Mouse (Mus musculus) frontal cortex, postnatal 14 days (tissue): ENCODE data around the gene Dlg2.

Source experiments
- DNase-seq, 2 experiments: peaks; one replicate each; pipeline ENCODE4 v3.0.0; 2022; ENCODE audit warnings: low spot score in 2 of 2

Gene Dlg2

GRCm38 (mm10) chr7:90476313-90477245 is at the start of gene Dlg2:
Dlg2 (plus strand) TSS chr7:90476672.
- DNase-seq, result peak in 1 of 2 experiments; percentile 45

- no peak for DNase-seq
These were observed 49.5 kb upstream of the Dlg2 start for GRCm38 (mm10) chr7:90427006-90427405.

DNA sequence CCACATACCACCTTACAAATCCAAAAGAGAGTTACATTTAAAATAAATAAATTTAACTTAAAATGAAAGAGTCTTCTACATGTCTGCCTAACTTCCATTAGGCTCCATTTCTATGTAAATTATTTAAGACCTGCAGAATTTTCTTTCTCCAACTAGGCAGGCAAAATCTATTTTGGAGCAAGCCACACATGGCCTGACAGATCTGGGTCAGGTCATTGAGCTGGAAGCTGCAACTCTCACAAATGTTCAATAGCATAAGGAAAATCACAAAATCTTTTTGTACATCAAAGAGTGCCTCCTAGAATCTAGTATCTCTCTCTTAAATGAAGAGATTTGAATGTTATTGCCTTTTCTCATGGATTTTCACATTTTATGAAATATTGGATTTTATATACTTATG is 44.3 kb upstream of the Dlg2 start:
- no peak for DNase-seq

DNA sequence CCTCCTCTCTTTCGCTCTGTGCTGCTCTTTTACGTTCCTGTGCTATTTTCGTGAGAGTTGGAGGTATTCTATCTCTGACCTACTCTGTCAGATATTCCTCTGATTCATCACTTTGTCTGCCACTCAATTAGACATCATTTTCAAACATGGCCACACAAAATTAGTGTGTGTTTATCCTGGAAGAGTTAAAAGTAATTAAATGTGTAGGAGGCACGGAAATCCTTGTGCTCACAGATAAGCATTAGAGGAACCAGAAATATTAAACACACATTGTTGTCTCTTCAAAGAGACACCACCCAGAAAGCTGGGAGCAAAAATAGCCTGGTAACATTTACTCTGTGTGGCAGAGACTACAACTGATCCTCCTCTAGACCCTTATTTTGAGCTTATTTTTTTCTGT is 36.4 kb upstream of the Dlg2 start:
- no peak for DNase-seq

- no peak for DNase-seq
These were observed 34.4 kb upstream of the Dlg2 start for GRCm38 (mm10) chr7:90442070-90442469.

GRCm38 (mm10) chr7:90442518-90443080 is 33.9 kb upstream of the Dlg2 start, which contains the start of gene Crebzf:
Crebzf (plus strand) TSS chr7:90442729.
- DNase-seq, result peak; percentile 93

DNA sequence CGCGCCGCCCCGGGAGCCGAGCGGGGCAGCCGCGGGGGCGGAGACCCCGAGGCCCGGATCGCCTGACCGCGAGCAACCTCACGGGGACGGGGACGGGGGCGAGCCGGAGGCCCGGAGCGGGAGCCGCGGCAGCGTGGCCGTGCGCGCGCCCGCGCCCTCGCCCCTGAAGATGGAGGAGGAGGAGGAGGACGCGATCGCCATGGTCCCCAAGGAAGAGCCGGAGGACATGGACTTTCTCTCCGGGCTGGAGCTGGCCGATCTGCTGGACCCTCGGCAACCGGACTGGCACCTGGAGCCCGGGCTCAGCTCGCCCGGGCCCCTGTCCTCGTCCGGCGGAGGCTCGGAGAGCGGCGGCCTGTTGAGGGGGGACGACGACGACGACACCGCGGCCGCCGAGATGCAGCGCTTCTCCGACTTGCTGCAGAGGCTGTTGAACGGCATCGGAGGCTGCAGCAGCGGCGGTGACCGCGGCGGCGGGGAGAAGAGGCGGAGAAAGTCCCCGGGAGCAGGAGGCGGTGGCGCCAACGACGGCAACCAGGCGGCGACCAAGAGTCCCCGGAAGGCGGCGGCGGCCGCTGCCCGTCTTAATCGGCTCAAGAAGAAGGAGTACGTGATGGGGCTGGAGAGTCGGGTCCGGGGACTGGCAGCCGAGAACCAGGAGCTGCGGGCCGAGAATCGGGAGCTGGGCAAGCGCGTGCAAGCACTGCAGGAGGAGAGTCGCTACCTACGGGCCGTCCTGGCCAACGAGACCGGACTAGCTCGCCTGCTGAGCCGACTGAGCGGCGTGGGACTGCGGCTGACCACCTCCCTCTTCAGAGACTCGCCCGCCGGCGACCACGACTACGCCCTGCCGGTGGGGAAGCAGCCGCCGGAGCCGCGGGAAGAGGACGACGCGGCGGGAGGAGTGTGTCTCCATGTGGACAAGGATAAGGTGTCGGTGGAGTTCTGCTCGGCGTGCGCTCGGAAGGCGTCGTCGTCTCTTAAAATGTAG is 33.1 kb upstream of the Dlg2 start:
- DNase-seq, result peak; percentile 52 to 62

DNA sequence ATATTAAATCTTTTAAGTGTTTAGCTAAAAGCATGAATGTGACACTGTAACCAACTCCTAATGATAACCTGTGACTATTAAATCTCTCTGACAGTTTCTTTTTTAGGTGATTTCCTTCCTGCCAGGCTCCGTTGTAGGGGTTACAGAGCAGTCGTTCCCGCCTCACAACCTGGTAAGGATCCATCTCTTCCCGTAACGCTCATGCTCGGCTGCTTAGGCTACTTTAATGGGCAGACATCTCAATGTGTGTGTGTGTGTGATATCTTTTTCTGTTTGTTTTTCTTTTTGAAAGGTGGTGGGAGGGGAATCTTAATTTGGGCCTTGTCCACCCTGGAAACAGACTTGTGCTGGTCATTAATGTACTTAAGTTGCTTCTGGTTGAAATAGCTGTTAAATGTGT is 32.3 kb upstream of the Dlg2 start:
- no peak for DNase-seq

GRCm38 (mm10) chr7:90456149-90456844 is 20.2 kb upstream of the Dlg2 start:
- DNase-seq, result no peak

- DNase-seq, result peak; percentile 75 to 82
These were observed 19.5 kb upstream of the Dlg2 start, which contains the start of gene Tmem126a for GRCm38 (mm10) chr7:90456845-90457468. Tmem126a (minus strand) TSS chr7:90457229.

- DNase-seq, result no peak
These were observed 19.0 kb upstream of the Dlg2 start for GRCm38 (mm10) chr7:90457517-90457916.

DNA sequence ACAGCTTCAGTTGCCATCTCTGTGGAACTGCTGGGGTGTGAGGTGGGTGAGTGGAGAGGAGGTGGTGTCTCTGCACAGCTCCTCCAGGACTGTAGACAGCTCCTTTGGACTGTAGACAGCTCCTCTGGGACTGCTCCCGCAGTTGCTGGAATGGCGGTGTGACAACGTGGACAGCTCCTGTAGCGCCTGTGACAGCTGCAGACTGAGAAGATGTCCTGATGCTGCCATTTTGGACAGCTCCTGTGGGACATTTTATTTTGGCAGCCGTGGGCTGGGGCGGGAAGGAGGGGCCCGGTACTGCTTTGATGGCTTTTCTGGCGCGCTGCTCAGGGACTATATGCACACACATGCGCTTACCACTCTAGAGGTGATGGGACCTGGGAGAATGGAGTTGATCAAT is 16.1 kb upstream of the Dlg2 start:
- no peak for DNase-seq

- no peak for DNase-seq
These were observed 15.5 kb upstream of the Dlg2 start for GRCm38 (mm10) chr7:90460930-90461329.

DNA sequence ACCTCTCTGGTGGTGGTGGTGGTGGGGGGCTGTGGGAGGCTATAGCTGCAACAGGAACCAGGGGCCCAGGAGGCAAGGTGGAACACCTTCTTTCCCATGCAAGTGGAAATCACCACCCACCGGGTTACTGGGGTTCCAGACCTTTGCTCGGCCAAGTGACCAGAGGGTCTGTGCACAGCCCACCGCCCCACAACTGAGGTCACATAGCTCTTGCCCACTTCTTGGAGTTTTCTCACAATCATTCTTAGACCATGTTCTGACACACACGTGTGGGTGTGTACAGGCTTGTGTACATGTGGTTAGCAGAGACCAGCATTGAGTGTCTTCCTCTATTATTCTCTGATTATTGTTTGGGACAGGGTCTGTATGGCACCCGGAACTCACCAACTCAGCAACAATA is 15.0 kb upstream of the Dlg2 start:
- no peak for DNase-seq

DNA sequence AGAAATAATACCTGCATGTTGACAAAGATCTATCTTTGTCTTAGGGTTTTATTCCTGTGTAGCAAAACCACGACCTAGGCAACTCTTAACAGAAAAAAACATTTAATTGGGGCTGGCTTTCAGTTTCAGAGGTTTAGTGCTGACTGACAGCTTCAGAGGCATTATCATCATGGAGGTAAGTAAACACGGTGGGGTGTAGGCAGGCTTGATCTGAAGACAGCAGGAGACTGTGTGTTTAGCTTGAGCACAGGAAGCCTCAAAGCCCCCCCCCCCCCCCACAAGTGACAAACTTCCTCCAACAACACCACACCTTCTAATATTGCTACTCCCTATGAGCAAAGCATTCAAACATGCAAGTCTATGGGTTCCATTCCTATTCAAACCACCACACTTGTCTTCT is 3.0 kb upstream of the Dlg2 start:
- DNase-seq, result no peak

DNA sequence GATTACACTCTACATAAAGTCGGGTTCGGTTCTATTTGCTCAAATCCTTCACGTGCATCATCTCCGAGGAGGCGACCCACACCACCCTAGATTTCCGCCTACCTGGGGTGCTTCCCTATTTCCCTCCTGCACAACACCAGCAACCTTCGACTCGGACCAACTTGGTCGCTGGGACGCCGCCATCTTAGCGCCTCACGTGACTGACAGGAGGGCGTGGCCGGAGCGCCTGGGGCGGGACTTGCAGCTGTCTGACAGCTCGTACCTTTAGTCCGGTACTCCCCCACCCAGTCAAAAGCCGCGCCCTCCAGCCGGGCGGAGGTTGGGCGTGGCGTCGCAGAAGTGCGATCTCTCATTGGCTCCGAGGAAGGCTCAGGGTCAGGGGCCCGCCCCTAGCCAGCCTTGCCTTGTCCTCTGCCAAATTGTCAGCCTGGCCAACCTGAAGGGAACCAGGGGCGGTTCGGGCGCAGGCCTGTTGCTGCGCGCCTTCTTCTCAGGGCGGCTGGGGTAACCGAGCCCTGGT is 619 bp upstream of the Dlg2 start, which contains the start of gene Tmem126b:
Gene Tmem126b (minus strand): TSS at position 209 of the 520 bp plus-strand sequence.
- peak; percentile 99 for DNase-seq

GRCm38 (mm10) chr7:90482607-90483006 is 6.1 kb downstream of the Dlg2 start:
- DNase-seq, result no peak

GRCm38 (mm10) chr7:90508124-90508523 is 31.7 kb downstream of the Dlg2 start:
- DNase-seq, result no peak

DNA sequence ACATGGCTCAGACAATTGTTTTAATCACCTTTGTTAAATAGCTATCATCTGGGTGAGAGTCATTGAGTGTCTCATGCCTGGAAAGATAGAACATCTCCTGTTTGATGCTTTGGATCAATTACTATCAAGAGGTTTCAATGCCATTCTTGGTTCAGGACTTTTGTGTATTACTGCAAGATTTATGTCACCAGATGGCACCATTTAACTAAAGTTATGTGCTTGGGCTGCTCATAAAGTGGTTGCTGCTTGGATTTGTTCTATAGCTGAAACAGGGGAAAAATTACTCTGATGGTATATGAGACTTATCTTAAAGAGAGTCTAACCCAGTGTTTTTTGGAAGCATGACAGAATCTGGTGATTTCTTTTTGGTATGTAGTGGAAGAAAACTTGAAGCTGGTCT is 35.8 kb downstream of the Dlg2 start:
- no peak for DNase-seq
